Mouse (Mus musculus) stomach, embryonic 14.5 days (tissue): ENCODE data around the gene Ms4a4d. TPM values are rescaled to one million over a fixed set of nuclear protein-coding genes. Genes with fewer than 3 reads are reported as not detected.

Experiments used
- ATAC-seq: fragments of 200-750 bp; cut with Nextera tagmentation; 2 replicates; pipeline ENCODE4 v1.8.0; 2017; ENCODE audit warnings: low read depth, moderate TSS enrichment; ENCODE audit not compliant: insufficient number of reproducible peaks, insufficient read depth, low FRiP score
- H3K27ac ChIP-seq: fragments of 300-500 bp; sonication (generic); 2 replicates; pipeline ENCODE4 v1.5.1; 2014; ENCODE audit warnings: mild to moderate bottlenecking, low read length, moderate library complexity, mixed read lengths
- H3K27me3 ChIP-seq: fragments of 300-500 bp; sonication (generic); 2 replicates; pipeline ENCODE4 v1.6.1; 2014; ENCODE audit warnings: low read length, control low read depth, mixed read lengths; ENCODE audit not compliant: control insufficient read depth, insufficient read depth
- H3K36me3 ChIP-seq: fragments of 300-500 bp; sonication (generic); 2 replicates; pipeline ENCODE4 v1.6.1; 2014; ENCODE audit warnings: mild to moderate bottlenecking, control low read depth, low read length, moderate library complexity, mixed read lengths; ENCODE audit not compliant: control insufficient read depth, insufficient read depth
- H3K4me1 ChIP-seq: fragments of 300-500 bp; sonication (generic); 2 replicates; pipeline ENCODE4 v1.6.1; 2014; ENCODE audit warnings: low read length, control low read depth, mixed read lengths; ENCODE audit not compliant: control insufficient read depth, insufficient read depth
- H3K4me2 ChIP-seq: fragments of 300-500 bp; sonication (generic); replicated peaks from 2 replicates; pipeline ENCODE4 v1.6.1; 2014; ENCODE audit warnings: low read depth, low read length, control low read depth
- H3K4me3 ChIP-seq: fragments of 300-500 bp; sonication (generic); 2 replicates; pipeline ENCODE4 v1.5.1; 2014; ENCODE audit warnings: low read depth, low read length, control low read depth
- H3K9ac ChIP-seq: fragments of 300-500 bp; sonication (generic); replicated peaks from 2 replicates; pipeline ENCODE4 v1.6.1; 2014; ENCODE audit warnings: low read depth, mild to moderate bottlenecking, control low read depth, low read length, moderate library complexity, mixed read lengths
- H3K9me3 ChIP-seq: fragments of 300-500 bp; sonication (generic); 2 replicates; pipeline ENCODE4 v1.6.1; 2016; ENCODE audit warnings: low read depth, low read length, control low read depth; ENCODE audit not compliant: control insufficient read depth
- WGBS: fragments of 180-500 bp; shearing (Covaris S2); extraction: QIAGEN DNeasy Blood & Tissue Kit; methylation state at CpG from one replicate; pipeline ENCODE4 v1.1.7; 2014; 5-methylcytosine and 5-hydroxymethylcytosine counted together
- polyA plus RNA-seq: library from polyadenylated mRNA; unstranded; fragments of >200 nt; fragmentation: Nextera tagmentation; extraction: Ambion mirVana; gene quantifications from 2 replicates; pipeline ENCODE4 v1.2.1, GENCODE M21; 2014

Gene Ms4a4d
- polyA plus RNA-seq, 1 experiment from 2014 or later, result 2.1 TPM

- Histone ChIP-seq H3K27me3 (no peaks in the 10 kb centered on the region), H3K9ac (no peak overlapping the region), H3K36me3 (no peaks in the 10 kb centered on the region), H3K4me2 (no peak overlapping the region), H3K9me3 (no peaks in the 10 kb centered on the region), H3K27ac (no peak overlapping the region), H3K4me1 (no peaks in the 10 kb centered on the region), H3K4me3 (no peak overlapping the region)
- ATAC-seq, result no peak
- WGBS, result 85% methylated on average over 2 of the region's 2 CpGs
These were observed 65.4 kb downstream of the Ms4a4d start for GRCm38 (mm10) chr19:11602026-11602425.

DNA sequence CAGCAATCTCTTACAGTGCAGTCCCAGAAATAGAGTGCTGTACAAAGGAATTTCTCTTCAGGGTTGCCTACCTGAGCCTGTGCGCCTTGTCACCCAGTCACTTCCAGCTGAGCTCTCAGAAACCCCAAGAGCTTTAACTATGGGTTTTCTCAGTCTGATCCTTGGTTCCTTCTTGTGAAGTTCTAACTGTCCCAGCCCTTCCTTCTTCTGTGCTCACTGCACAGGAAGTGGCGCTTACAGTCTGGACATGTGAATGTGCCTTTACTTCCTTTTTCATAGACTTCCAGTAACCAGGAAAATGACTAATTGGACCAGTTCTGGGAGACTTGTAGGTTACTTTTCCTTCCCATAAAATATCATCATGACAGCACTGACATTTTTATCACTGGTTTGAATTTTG lies 68.0 kb downstream of the Ms4a4d start, which contains the start of gene Ms4a6d:
Gene Ms4a6d, minus strand, starts transcription at position 247 of the 400 bp plus-strand sequence.
- WGBS, result 83% methylated on average over 2 of the region's 2 CpGs
- ATAC-seq, result no peak
- no peaks in the 10 kb centered on the region for H3K9me3 ChIP-seq

More for the DNA sequence above, 68.0 kb downstream of the Ms4a4d start, which contains the start of gene Ms4a6d:
- no peak within 1 kb of the TSS for H3K4me2 ChIP-seq
- no peaks in the 10 kb centered on the region for H3K36me3 ChIP-seq
- H3K27ac ChIP-seq, result no peak within 1 kb of the TSS
- H3K27me3 ChIP-seq, result no peaks in the 10 kb centered on the region
- no peaks in the 10 kb centered on the region for H3K4me1 ChIP-seq
- no peak within 1 kb of the TSS for H3K4me3 ChIP-seq
- no peak within 1 kb of the TSS for H3K9ac ChIP-seq

Other genes starting within 250 kb of the Ms4a4d start
- 0.08 TPM in 1 of 2 replicates, not detected in the other for gene Ms4a14, start 222.3 kb upstream of the Ms4a4d start, polyA plus RNA-seq
- gene Ms4a7, start 200.7 kb upstream of the Ms4a4d start, polyA plus RNA-seq, result 6.0 and 6.7 TPM in 2 replicates
- gene Ms4a4a, start 161.3 kb upstream of the Ms4a4d start, polyA plus RNA-seq, result 7.2 and 7.9 TPM in 2 replicates
- 0.61 and 1.0 TPM in 2 replicates for gene Ms4a4c, start 132.0 kb upstream of the Ms4a4d start, polyA plus RNA-seq
- 0.35 and 0.77 TPM in 2 replicates for gene Ms4a4b, start 93.2 kb upstream of the Ms4a4d start, polyA plus RNA-seq
- gene Ms4a6c, start 67.4 kb upstream of the Ms4a4d start, polyA plus RNA-seq, result 8.2 and 9.2 TPM in 2 replicates
- gene Gm8369, start 50.9 kb upstream of the Ms4a4d start, polyA plus RNA-seq, result not detected in 2 replicates
- 5.6 and 9.7 TPM in 2 replicates for gene Ms4a6b, start 20.3 kb upstream of the Ms4a4d start, polyA plus RNA-seq
- gene Ms4a6d, start 68.0 kb downstream of the Ms4a4d start, polyA plus RNA-seq, result 4.3 and 7.1 TPM in 2 replicates
- gene Ms4a2, start 86.9 kb downstream of the Ms4a4d start, polyA plus RNA-seq, result 0.41 TPM in 1 of 2 replicates, not detected in the other
- 0.43 TPM in 1 of 2 replicates, not detected in the other for gene Ms4a3, start 104.0 kb downstream of the Ms4a4d start, polyA plus RNA-seq
- not detected in 2 replicates for gene Oosp2, start 123.8 kb downstream of the Ms4a4d start, polyA plus RNA-seq
- gene Oosp1, start 154.3 kb downstream of the Ms4a4d start, polyA plus RNA-seq, result not detected in 2 replicates
- gene Oosp3, start 160.3 kb downstream of the Ms4a4d start, polyA plus RNA-seq, result not detected in 2 replicates
- 0.58 and 1.3 TPM in 2 replicates for gene Gif, start 210.8 kb downstream of the Ms4a4d start, polyA plus RNA-seq
- gene Mrpl16, start 233.6 kb downstream of the Ms4a4d start, polyA plus RNA-seq, result 51.1 and 59.7 TPM in 2 replicates